Mouse (Mus musculus): Measurements from ENCODE around the gene Ppox. TPM values are rescaled to one million over a fixed set of nuclear protein-coding genes. Genes with fewer than 3 reads are reported as not detected.

Ppox gene
- total and polyA plus RNA-seq, 2 experiments from 2014 or later: 23.3 to 30.6 TPM

- Histone ChIP-seq H3K4me3 (ENCODE audit: low read depth, low read length) (no peak overlapping the region), H3K4me2 (ENCODE audit: low read depth) (no peak overlapping the region), H3K9ac (no peak overlapping the region), H3K4me1 (ENCODE audit: insufficient read depth) (no peaks in the 10 kb centered on the region), H3K27me3 (ENCODE audit: insufficient read depth, low read length) (no peaks in the 10 kb centered on the region), H3K36me3 (ENCODE audit: insufficient read depth) (peaks cover 70% of the 10 kb centered on the region), H3K27ac (ENCODE audit: low read depth, low read length) (no peak overlapping the region), H3K9me3 (ENCODE audit: low read length) (no peaks in the 10 kb centered on the region)
- no peak for TF ChIP-seq CTCF (IDR thresholded peaks at IDR 0.05; ENCODE audit: low read depth)
- WGBS: 85% methylated on average over 4 of the region's 4 CpGs
- DNase-seq (no peak), ATAC-seq (no peak)
Observed at GRCm38 (mm10) chr1:171235791-171236190, 45.2 kb downstream of the Ppox start.

DNA sequence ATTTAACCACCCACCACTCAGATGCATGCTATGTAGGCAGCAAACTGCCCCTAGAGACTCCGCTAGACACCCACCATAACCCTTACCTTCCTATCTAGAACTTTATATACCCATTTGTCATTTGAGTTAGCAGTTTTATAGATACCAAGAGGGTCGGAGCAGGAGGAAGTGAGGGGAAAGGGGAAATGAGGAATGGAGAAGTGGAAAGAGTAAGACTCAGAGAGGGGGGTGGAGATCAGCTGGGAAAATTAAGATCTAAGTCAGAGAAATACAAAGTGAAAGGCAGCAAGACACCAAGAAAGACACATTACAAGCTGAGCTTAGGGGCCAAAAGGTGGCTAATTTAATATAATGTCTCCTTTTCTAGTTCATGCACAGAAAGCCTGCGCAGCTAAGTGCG is 46.4 kb downstream of the Ppox start:
- no peak for ATAC-seq

GRCm38 (mm10) chr1:171234126-171234525 is 46.9 kb downstream of the Ppox start, which contains the start of gene Fcer1g:
Fcer1g (minus strand) TSS chr1:171234365.
- Histone ChIP-seq H3K4me3 (ENCODE audit: low read depth, low read length) (no peak within 1 kb of the TSS), H3K36me3 (ENCODE audit: insufficient read depth) (peaks cover 55% of the 10 kb centered on the region), H3K27ac (ENCODE audit: low read depth, low read length) (no peak within 1 kb of the TSS), H3K9ac (no peak within 1 kb of the TSS), H3K27me3 (ENCODE audit: insufficient read depth, low read length) (no peaks in the 10 kb centered on the region), H3K9me3 (ENCODE audit: low read length) (no peaks in the 10 kb centered on the region), H3K4me2 (ENCODE audit: low read depth) (no peak within 1 kb of the TSS), H3K4me1 (ENCODE audit: insufficient read depth) (no peaks in the 10 kb centered on the region)
- WGBS: 95% methylated on average over 14 of the region's 14 CpGs
- ATAC-seq (no peak), DNase-seq (no peak)
- no peak for TF ChIP-seq CTCF (IDR thresholded peaks at IDR 0.05; ENCODE audit: low read depth)

More for the DNA sequence above, 46.4 kb downstream of the Ppox start:
- H3K27ac ChIP-seq (ENCODE audit: low read depth, low read length): no peak overlapping the region
- H3K4me3 ChIP-seq (ENCODE audit: low read depth, low read length): no peak overlapping the region
- TF ChIP-seq CTCF (IDR thresholded peaks at IDR 0.05; ENCODE audit: low read depth): no peak
- 96% methylated on average over 4 of the region's 4 CpGs for WGBS
- H3K4me2 ChIP-seq (ENCODE audit: low read depth): no peak overlapping the region
- H3K36me3 ChIP-seq (ENCODE audit: insufficient read depth): peaks cover 57% of the 10 kb centered on the region
- H3K4me1 ChIP-seq (ENCODE audit: insufficient read depth): no peaks in the 10 kb centered on the region
- no peak for DNase-seq
- no peaks in the 10 kb centered on the region for H3K9me3 ChIP-seq (ENCODE audit: low read length)
- no peaks in the 10 kb centered on the region for H3K27me3 ChIP-seq (ENCODE audit: insufficient read depth, low read length)
- H3K9ac ChIP-seq: no peak overlapping the region

GRCm38 (mm10) chr1:171232800-171233730 is 47.9 kb downstream of the Ppox start:
- no peak overlapping the region for H3K4me2 ChIP-seq (ENCODE audit: low read depth)
- 88% methylated on average over 12 of the region's 12 CpGs for WGBS
- H3K4me3 ChIP-seq (ENCODE audit: low read depth, low read length): no peak overlapping the region
- H3K9me3 ChIP-seq (ENCODE audit: low read length): no peaks in the 10 kb centered on the region
- H3K4me1 ChIP-seq (ENCODE audit: insufficient read depth): no peaks in the 10 kb centered on the region
- no peak overlapping the region for H3K9ac ChIP-seq
- no peaks in the 10 kb centered on the region for H3K27me3 ChIP-seq (ENCODE audit: insufficient read depth, low read length)
- TF ChIP-seq CTCF (IDR thresholded peaks at IDR 0.05; ENCODE audit: low read depth): no peak
- no peak overlapping the region for H3K27ac ChIP-seq (ENCODE audit: low read depth, low read length)
- DNase-seq (no peak), ATAC-seq (no peak)
- peaks cover 45% of the 10 kb centered on the region for H3K36me3 ChIP-seq (ENCODE audit: insufficient read depth)

DNA sequence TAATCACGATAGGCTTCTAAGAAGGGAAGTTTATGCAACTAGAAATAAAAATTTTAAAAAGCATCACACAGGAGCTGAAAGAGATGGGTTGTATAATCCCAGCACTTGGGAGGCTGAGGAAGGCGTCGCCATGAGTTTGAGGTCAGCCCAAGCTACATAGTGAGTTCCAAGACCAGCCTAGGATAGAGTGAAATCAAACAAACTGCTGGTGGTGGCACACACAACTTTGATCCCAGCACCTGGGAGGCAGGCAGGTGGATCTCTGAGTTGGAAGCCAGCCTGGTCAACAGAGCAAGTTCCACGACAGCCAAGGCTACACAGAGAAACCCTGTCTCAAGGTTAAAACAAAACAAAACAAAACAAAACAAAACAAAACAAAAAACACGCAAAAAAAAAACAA is 48.6 kb downstream of the Ppox start:
- peaks cover 38% of the 10 kb centered on the region for H3K36me3 ChIP-seq (ENCODE audit: insufficient read depth)
- no peaks in the 10 kb centered on the region for H3K27me3 ChIP-seq (ENCODE audit: insufficient read depth, low read length)
- WGBS: 86% methylated on average over 5 of the region's 5 CpGs
- H3K4me2 ChIP-seq (ENCODE audit: low read depth): no peak overlapping the region
- ATAC-seq (no peak), DNase-seq (no peak)
- no peak overlapping the region for H3K9ac ChIP-seq
- H3K4me3 ChIP-seq (ENCODE audit: low read depth, low read length): no peak overlapping the region
- TF ChIP-seq CTCF (IDR thresholded peaks at IDR 0.05; ENCODE audit: low read depth): no peak
- H3K27ac ChIP-seq (ENCODE audit: low read depth, low read length): no peak overlapping the region
- H3K4me1 ChIP-seq (ENCODE audit: insufficient read depth): no peaks in the 10 kb centered on the region
- H3K9me3 ChIP-seq (ENCODE audit: low read length): no peaks in the 10 kb centered on the region

- TF ChIP-seq CTCF (IDR thresholded peaks at IDR 0.05; ENCODE audit: low read depth): no peak
Observed at GRCm38 (mm10) chr1:171231844-171232243, 49.1 kb downstream of the Ppox start.

DNA sequence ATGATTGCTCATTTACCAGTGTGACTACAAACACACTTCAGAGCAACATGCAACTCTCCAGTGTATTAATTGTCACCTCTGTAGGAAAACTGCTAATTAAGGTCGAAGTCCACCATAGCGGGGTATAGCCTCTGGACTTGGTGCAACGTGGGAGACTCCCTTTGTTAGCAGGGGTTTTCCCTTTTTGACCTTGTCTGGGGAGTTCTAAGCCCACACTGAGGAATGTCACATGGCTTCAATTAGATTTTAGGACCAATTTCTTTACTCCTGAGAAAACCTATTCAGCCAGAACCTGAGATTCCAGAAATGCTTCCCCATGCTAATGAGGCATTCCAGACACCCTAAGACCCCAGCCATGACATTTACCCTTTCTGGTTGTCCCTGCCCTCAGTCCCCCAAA is 50.8 kb downstream of the Ppox start:
- 28% methylated on average over 3 of the region's 3 CpGs for WGBS
- Histone ChIP-seq H3K9ac (no peak overlapping the region), H3K4me3 (ENCODE audit: low read depth, low read length) (no peak overlapping the region), H3K36me3 (ENCODE audit: insufficient read depth) (peaks cover 19% of the 10 kb centered on the region), H3K4me1 (ENCODE audit: insufficient read depth) (no peaks in the 10 kb centered on the region), H3K27me3 (ENCODE audit: insufficient read depth, low read length) (no peaks in the 10 kb centered on the region), H3K4me2 (ENCODE audit: low read depth) (no peak overlapping the region), H3K27ac (ENCODE audit: low read depth, low read length) (no peak overlapping the region), H3K9me3 (ENCODE audit: low read length) (no peaks in the 10 kb centered on the region)
- no peak for DNase-seq
- no peak for TF ChIP-seq CTCF (IDR thresholded peaks at IDR 0.05; ENCODE audit: low read depth)
- ATAC-seq: no peak

More at GRCm38 (mm10) chr1:171231844-171232243, 49.1 kb downstream of the Ppox start:
- Histone ChIP-seq H3K9me3 (ENCODE audit: low read length) (no peaks in the 10 kb centered on the region), H3K36me3 (ENCODE audit: insufficient read depth) (peaks cover 33% of the 10 kb centered on the region), H3K27me3 (ENCODE audit: insufficient read depth, low read length) (no peaks in the 10 kb centered on the region), H3K27ac (ENCODE audit: low read depth, low read length) (no peak overlapping the region), H3K4me1 (ENCODE audit: insufficient read depth) (no peaks in the 10 kb centered on the region), H3K4me2 (ENCODE audit: low read depth) (no peak overlapping the region), H3K4me3 (ENCODE audit: low read depth, low read length) (no peak overlapping the region), H3K9ac (no peak overlapping the region)
- WGBS: 84% methylated on average over 4 of the region's 4 CpGs
- DNase-seq (no peak), ATAC-seq (no peak)

Data from forebrain, postnatal 0 days (tissue).